Mouse (Mus musculus): ENCODE measurements around the gene Trpv5.

Gene Trpv5

GRCm38 (mm10) chr6:41680669-41681068 is at the start of gene Trpv5:
Gene Trpv5 (minus strand): TSS chr6:41680769.
- DNase-seq (ENCODE audit: low spot score in 2 of 2), result no peak

GRCm38 (mm10) chr6:41727989-41728609 is 47.5 kb upstream of the Trpv5 start:
- DNase-seq (ENCODE audit: low spot score in 2 of 2), result no peak

- DNase-seq (ENCODE audit: low spot score in 2 of 2), result no peak
Measured at GRCm38 (mm10) chr6:41721430-41721829, 40.9 kb upstream of the Trpv5 start.

GRCm38 (mm10) chr6:41710281-41710680 is 29.7 kb upstream of the Trpv5 start:
- DNase-seq (ENCODE audit: low spot score in 2 of 2), result no peak

GRCm38 (mm10) chr6:41706275-41706674 is 25.7 kb upstream of the Trpv5 start:
- no peak for DNase-seq (ENCODE audit: low spot score in 2 of 2)

GRCm38 (mm10) chr6:41704123-41704522 is 23.6 kb upstream of the Trpv5 start, which contains the start of gene Kel:
Gene Kel (minus strand): TSS chr6:41704339.
- no peak for DNase-seq (ENCODE audit: low spot score in 2 of 2)

- no peak for DNase-seq (ENCODE audit: low spot score in 2 of 2)
Measured at GRCm38 (mm10) chr6:41702928-41703327, 22.4 kb upstream of the Trpv5 start.

- no peak for DNase-seq (ENCODE audit: low spot score in 2 of 2)
Measured at GRCm38 (mm10) chr6:41701245-41701644, 20.7 kb upstream of the Trpv5 start.

- DNase-seq (ENCODE audit: low spot score in 2 of 2), result no peak
Measured at GRCm38 (mm10) chr6:41694407-41694806, 13.8 kb upstream of the Trpv5 start.

GRCm38 (mm10) chr6:41692200-41692599 is 11.6 kb upstream of the Trpv5 start:
- DNase-seq (ENCODE audit: low spot score in 2 of 2), result no peak

GRCm38 (mm10) chr6:41685596-41685995 is 5.0 kb upstream of the Trpv5 start:
- no peak for DNase-seq (ENCODE audit: low spot score in 2 of 2)

GRCm38 (mm10) chr6:41684911-41685310 is 4.3 kb upstream of the Trpv5 start:
- no peak for DNase-seq (ENCODE audit: low spot score in 2 of 2)

GRCm38 (mm10) chr6:41684131-41684530 is 3.6 kb upstream of the Trpv5 start, which contains the start of gene Llcfc1:
Gene Llcfc1 (plus strand): TSS chr6:41684431.
- DNase-seq (ENCODE audit: low spot score in 2 of 2), result no peak

GRCm38 (mm10) chr6:41681656-41682055 is 1.1 kb upstream of the Trpv5 start:
- no peak for DNase-seq (ENCODE audit: low spot score in 2 of 2)

GRCm38 (mm10) chr6:41676530-41676929 is 4.0 kb downstream of the Trpv5 start:
- no peak for DNase-seq (ENCODE audit: low spot score in 2 of 2)

GRCm38 (mm10) chr6:41662320-41662719 is 18.2 kb downstream of the Trpv5 start:
- DNase-seq (ENCODE audit: low spot score in 2 of 2), result no peak

- no peak for DNase-seq (ENCODE audit: low spot score in 2 of 2)
Measured at GRCm38 (mm10) chr6:41658487-41658886, 22.1 kb downstream of the Trpv5 start.

GRCm38 (mm10) chr6:41654648-41655047 is 25.9 kb downstream of the Trpv5 start:
- no peak for DNase-seq (ENCODE audit: low spot score in 2 of 2)

- no peak for DNase-seq (ENCODE audit: low spot score in 2 of 2)
Measured at GRCm38 (mm10) chr6:41653173-41653572, 27.4 kb downstream of the Trpv5 start.

- no peak for DNase-seq (ENCODE audit: low spot score in 2 of 2)
Measured at GRCm38 (mm10) chr6:41646672-41647071, 33.9 kb downstream of the Trpv5 start.

GRCm38 (mm10) chr6:41646220-41646619 is 34.3 kb downstream of the Trpv5 start:
- DNase-seq (ENCODE audit: low spot score in 2 of 2), result no peak

- DNase-seq (ENCODE audit: low spot score in 2 of 2), result no peak
Measured at GRCm38 (mm10) chr6:41643227-41643626, 37.3 kb downstream of the Trpv5 start.

GRCm38 (mm10) chr6:41642765-41643164 is 37.8 kb downstream of the Trpv5 start:
- DNase-seq (ENCODE audit: low spot score in 2 of 2), result no peak
